Comparison of ENCODE assay signal across 22 mouse cellular contexts in genomic region chr16:35025347-35025746, GRCm38 (mm10). TPM values are rescaled to one million over a fixed set of nuclear protein-coding genes. Genes with fewer than 3 reads are reported as not detected.
DNase-seq lines count a peak whose midpoint lies in the region; ATAC-seq and TF ChIP-seq lines count a peak whose summit lies in the region.
"Had no signal": no experiment of that assay in that cellular context is flagged by ENCODE, and none has a peak within 500 bp of the region (broad histone marks: within the 10 kb centered on the region; RNA-seq: fewer than 3 reads in every experiment).

No protein-coding gene starts in this region.

- H3K4me1 ChIP-seq in CH12.LX (ENCODE audit: control insufficient read depth in 1 of 2, insufficient read depth in 2 of 2) (peaks cover 5 to 40% of the 10 kb centered on the region in 2 experiments), ES-E14 (ENCODE audit: control insufficient read depth in 2 of 2, insufficient read depth in 2 of 2, low read length in 2 of 2, poor library complexity in 1 of 2) (peaks cover 2 to 6% of the 10 kb centered on the region in 2 experiments; a peak in 2 of 4 replicates)
- H3K4me1 ChIP-seq in bone marrow macrophage, adult 2 months (ENCODE audit: control insufficient read depth, insufficient read depth, low read length), result peaks cover 7% of the 10 kb centered on the region
- peaks cover 8% of the 10 kb centered on the region; the same call in 1 of the 2 replicates for H3K4me1 ChIP-seq in midbrain, embryonic 16.5 days (ENCODE audit: control insufficient read depth, insufficient read depth, low read length)
- H3K4me1 ChIP-seq: embryonic facial prominence, embryonic 10.5 days had no signal

- peaks cover 12% of the 10 kb centered on the region for H3K79me2 ChIP-seq in CH12.LX (replicated peaks; ENCODE audit: control insufficient read depth, extremely low read depth, insufficient read depth, poor library complexity, severe bottlenecking)

- in situ Hi-C loops in CH12.LX (cut with MboI; ENCODE audit: low pct_ligation_motif_present, low pct_unique_long_range_greater_than_20kb, low sequenced_read_pairs), result no loop called here
- in situ Hi-C loops in ES-E14 (cut with MboI; ENCODE audit: low sequenced_read_pairs in 2 of 2, unreplicated experiment in 2 of 2), result no loop called here

- 0 out of 2 replicates have a peak, but pooled peaks have one; percentile 58 for TF ChIP-seq EP300 in CH12.LX (IDR thresholded peaks at IDR 0.05; ENCODE audit: low read length)

- H3K4me2 ChIP-seq in CH12.LX (ENCODE audit: insufficient read depth, low read depth, poor library complexity, severe bottlenecking), result peak overlapping the region; percentile 44
- H3K4me2 ChIP-seq in midbrain, embryonic 16.5 days (ENCODE audit: low read length), result no peak overlapping the region
- H3K4me2 ChIP-seq: embryonic facial prominence, embryonic 12.5 days; forebrain, embryonic 13.5 days; forebrain, embryonic 15.5 days had no signal

- WGBS in midbrain, embryonic 16.5 days, result 93% methylated on average over 4 of the region's 4 CpGs

- H3K4me3 ChIP-seq in CH12.LX (replicated peaks in 1 of 3; ENCODE audit: low read depth in 2 of 3, low read length in 2 of 3, poor library complexity in 1 of 3), result peak overlapping the region in 2 of 3 experiments; percentile 14 to 31
- H3K4me3 ChIP-seq in ES-E14 (ENCODE audit: insufficient read depth in 1 of 2, low read depth in 1 of 2, low read length in 2 of 2, poor library complexity in 1 of 2, severe bottlenecking in 1 of 2), result no peak overlapping the region
- no peak overlapping the region for H3K4me3 ChIP-seq in bone marrow macrophage, adult 2 months (ENCODE audit: insufficient read depth, low read length)
- no peak overlapping the region for H3K4me3 ChIP-seq in midbrain, embryonic 16.5 days (ENCODE audit: low read depth, low read length)
- H3K4me3 ChIP-seq: embryonic facial prominence, embryonic 10.5 days; embryonic facial prominence, embryonic 12.5 days; forebrain, embryonic 13.5 days; forebrain, embryonic 15.5 days had no signal

- peaks cover 2% of the 10 kb centered on the region for H3K27me3 ChIP-seq in CH12.LX (replicated peaks)
- H3K27me3 ChIP-seq in midbrain, embryonic 16.5 days (ENCODE audit: control insufficient read depth, insufficient read depth, low read depth, low read length), result no peaks in the 10 kb centered on the region

- TF ChIP-seq RAD21 in CH12.LX (IDR thresholded peaks at IDR 0.05; ENCODE audit: low read depth, low read length), result no peak

- peaks cover 20 to 28% of the 10 kb centered on the region in 2 experiments for H3K36me3 ChIP-seq in CH12.LX (replicated peaks in 1 of 2; ENCODE audit: control insufficient read depth in 1 of 2, insufficient read depth in 1 of 2, low read length in 1 of 2)
- H3K36me3 ChIP-seq in ES-E14 (ENCODE audit: control insufficient read depth, insufficient read depth, low read length, poor library complexity, severe bottlenecking), result peaks cover 23% of the 10 kb centered on the region
- peaks cover 8% of the 10 kb centered on the region for H3K36me3 ChIP-seq in midbrain, embryonic 16.5 days (ENCODE audit: control insufficient read depth, insufficient read depth, low read length)

- peak overlapping the region; percentile 45 for H3K27ac ChIP-seq in CH12.LX (ENCODE audit: insufficient read depth, low read depth)
- H3K27ac ChIP-seq in ES-E14 (ENCODE audit: insufficient read depth, low read depth, low read length, poor library complexity, severe bottlenecking), result no peak overlapping the region; the same call in 1 of the 2 replicates
- 0 out of 2 replicates have a peak overlapping the region, but pooled peaks have one; percentile 3 for H3K27ac ChIP-seq in bone marrow macrophage, adult 2 months (ENCODE audit: insufficient read depth, low read depth, low read length)
- H3K27ac ChIP-seq in midbrain, embryonic 16.5 days (ENCODE audit: low read length), result no peak overlapping the region
- H3K27ac ChIP-seq: embryonic facial prominence, embryonic 10.5 days; embryonic facial prominence, embryonic 12.5 days; forebrain, embryonic 13.5 days; forebrain, embryonic 15.5 days had no signal

- H3K9me3 ChIP-seq in CH12.LX (replicated peaks; ENCODE audit: low read length), result peaks cover 4% of the 10 kb centered on the region
- H3K9me3 ChIP-seq in ES-E14 (ENCODE audit: control insufficient read depth, insufficient read depth, low read depth, low read length), result no peaks in the 10 kb centered on the region
- no peaks in the 10 kb centered on the region for H3K9me3 ChIP-seq in midbrain, embryonic 16.5 days (replicated peaks; ENCODE audit: control insufficient read depth, low read length, poor library complexity, severe bottlenecking)
- H3K9me3 ChIP-seq: embryonic facial prominence, embryonic 12.5 days; forebrain, embryonic 13.5 days; forebrain, embryonic 15.5 days had no signal

- TF ChIP-seq CTCF in CH12.LX (conservative IDR thresholded peaks at IDR 0.05 in 1 of 2, IDR thresholded peaks at IDR 0.05 in 1 of 2; ENCODE audit: low read depth in 2 of 2, low read length in 2 of 2), result no peak
- TF ChIP-seq CTCF in bone marrow macrophage, adult 2 months (IDR thresholded peaks at IDR 0.05; ENCODE audit: low read depth, low read length), result no peak

- no peak for ATAC-seq in midbrain, embryonic 16.5 days
- ATAC-seq: CD4-positive, CD25-positive, alpha-beta regulatory T cell, adult 4 months; forebrain, embryonic 13.5 days; forebrain, embryonic 15.5 days; forebrain, postnatal 0 days had no signal

- dilution Hi-C loops in CH12.LX (cut with MboI; ENCODE audit: extremely low pct_ligation_motif_present, extremely low pct_unique_long_range_greater_than_20kb, low sequenced_read_pairs), result no loop called here

- H3K9ac ChIP-seq in CH12.LX (ENCODE audit: insufficient read depth, low read depth) (no peak overlapping the region; the same call in 1 of the 2 replicates), ES-E14 (ENCODE audit: insufficient read depth, low read depth, low read length, poor library complexity, severe bottlenecking) (peak overlapping the region; percentile 52; the same call in 1 of the 2 replicates)
- no peak overlapping the region for H3K9ac ChIP-seq in midbrain, embryonic 16.5 days (ENCODE audit: low read depth, low read length)
- H3K9ac ChIP-seq: embryonic facial prominence, embryonic 12.5 days; forebrain, embryonic 13.5 days; forebrain, embryonic 15.5 days; forebrain, postnatal 0 days had no signal

- DNase-seq in 416B (ENCODE audit: low read depth) (peak; percentile 29), CH12.LX (ENCODE audit: extremely low read depth) (peak; percentile 57), ES-E14 (ENCODE audit: low read depth, low spot score) (no peak)
- DNase-seq in retina, embryonic 14.5 days (ENCODE audit: low spot score), result no peak
- no peak for DNase-seq in cerebellum, adult 9-10 months
- DNase-seq: adrenal gland, adult 8-10 months; adrenal gland, postnatal 14 days; adrenal gland, postnatal 36 days; B cell, adult 2 months; cerebellum, adult 11 months; cerebellum, adult 18-20 months; cerebellum, adult 8-10 months; cerebellum, postnatal 10 days; cerebellum, postnatal 25 days; forebrain, postnatal 0 days had no signal

- TF ChIP-seq POLR2A in CH12.LX (IDR thresholded peaks at IDR 0.05; ENCODE audit: low read depth, low read length), result peak; percentile 33
- no peak for TF ChIP-seq POLR2A in bone marrow macrophage, adult 2 months (IDR thresholded peaks at IDR 0.05; ENCODE audit: borderline replicate concordance, low read depth, low read length)

TF ChIP-seq in CH12.LX, 34 proteins besides CTCF, POLR2A, EP300 and RAD21 (continues in another document):
- TF ChIP-seq ZKSCAN1 (IDR thresholded peaks at IDR 0.05; ENCODE audit: borderline replicate concordance, low read depth, low read length) (no peak), UBTF (IDR thresholded peaks at IDR 0.05; ENCODE audit: low read depth, low read length) (no peak), MEF2A (IDR thresholded peaks at IDR 0.05; ENCODE audit: borderline replicate concordance, low read depth, low read length) (peak; percentile 81), NELFE (IDR thresholded peaks at IDR 0.05; ENCODE audit: low read depth, low read length) (0 out of 2 replicates have a peak, but pooled peaks have one; percentile 25), MYC (IDR thresholded peaks at IDR 0.05; ENCODE audit: low read depth, low read length) (peak; percentile 81; the same call in 1 of the 2 replicates), ZMIZ1 (IDR thresholded peaks at IDR 0.05; ENCODE audit: low read depth, low read length) (peak; percentile 49; the same call in 1 of the 2 replicates), KAT2A (IDR thresholded peaks at IDR 0.05; ENCODE audit: insufficient replicate concordance, low read length) (no peak), CHD2 (IDR thresholded peaks at IDR 0.05; ENCODE audit: low read length) (no peak), MAX (IDR thresholded peaks at IDR 0.05; ENCODE audit: low read length) (peak; percentile 61), SIN3A (IDR thresholded peaks at IDR 0.05; ENCODE audit: low read length) (no peak), MAZ (IDR thresholded peaks at IDR 0.05; ENCODE audit: low read depth, low read length) (0 out of 2 replicates have a peak, but pooled peaks have one; percentile 45)

TF ChIP-seq in ES-E14, 5 proteins besides CTCF, POLR2A, EP300 and RAD21:
- TF ChIP-seq ZC3H11A (IDR thresholded peaks at IDR 0.05; ENCODE audit: borderline replicate concordance, low read depth, low read length) (no peak), ZNF384 (IDR thresholded peaks at IDR 0.05; ENCODE audit: low read depth, low read length) (no peak), HCFC1 (IDR thresholded peaks at IDR 0.05; ENCODE audit: borderline replicate concordance, insufficient read depth, low read length) (no peak), MAFK (IDR thresholded peaks at IDR 0.05; ENCODE audit: insufficient read depth, low read depth, low read length) (no peak), CHD2 (IDR thresholded peaks at IDR 0.05; ENCODE audit: low read depth, low read length) (no peak)
TF ChIP-seq in ES-E14: peak in this region for 0.

RNA-seq across cellular contexts. Expression of gene Hacd2, which starts 3.1 kb away (rescaled TPM):
- total RNA-seq in CH12.LX (2012; rRNA removed) (33.2 and 50.3 TPM in 2 replicates), CH12.LX (2014; rRNA removed) (30.1 and 49.7 TPM in 2 replicates), ES-E14 (2012; rRNA removed) (98.8 and 105 TPM in 2 replicates)
- polyA plus RNA-seq in CH12.LX (2012; ENCODE audit: insufficient read length, low read depth), result 133 and 135 TPM in 2 replicates
- 25.6 and 32.6 TPM in 2 replicates for polyA plus RNA-seq in bone marrow macrophage, adult 2 months (2012; ENCODE audit: insufficient read depth, insufficient read length, missing spikeins)
- 40.4 and 44.0 TPM in 2 replicates for polyA plus RNA-seq in midbrain, embryonic 16.5 days (2015; fragmentation: Nextera tagmentation; extraction: Ambion mirVana)

Comparison
In these comparisons a context has a peak if more than half of its experiments do, and no peak if none do; other contexts are left out.
1. DNase-seq: peak in 416B (single experiment) and CH12.LX (single experiment); none in ES-E14 (single experiment), retina, embryonic 14.5 days (single experiment) and cerebellum, adult 9-10 months (single experiment).
2. H3K27ac ChIP-seq: peak in CH12.LX (single experiment) and bone marrow macrophage, adult 2 months (single experiment); none in ES-E14 (single experiment) and midbrain, embryonic 16.5 days (single experiment).
3. H3K4me3 ChIP-seq: peak in CH12.LX (2 of 3); none in ES-E14 (0 of 2), bone marrow macrophage, adult 2 months (single experiment) and midbrain, embryonic 16.5 days (single experiment).